Mouse (Mus musculus) ES-Bruce4 (cell line): Measurements from ENCODE around the gene Rps5.

Experiments used
- CTCF ChIP-seq: IDR thresholded peaks from one replicate; pipeline ENCODE4 v1.8.1; 2011; ENCODE audit warnings: low read depth, low read length
- POLR2A ChIP-seq: IDR thresholded peaks from one replicate; pipeline ENCODE4 v1.8.1; 2011; ENCODE audit warnings: low read length; ENCODE audit not compliant: insufficient read depth

DNA sequence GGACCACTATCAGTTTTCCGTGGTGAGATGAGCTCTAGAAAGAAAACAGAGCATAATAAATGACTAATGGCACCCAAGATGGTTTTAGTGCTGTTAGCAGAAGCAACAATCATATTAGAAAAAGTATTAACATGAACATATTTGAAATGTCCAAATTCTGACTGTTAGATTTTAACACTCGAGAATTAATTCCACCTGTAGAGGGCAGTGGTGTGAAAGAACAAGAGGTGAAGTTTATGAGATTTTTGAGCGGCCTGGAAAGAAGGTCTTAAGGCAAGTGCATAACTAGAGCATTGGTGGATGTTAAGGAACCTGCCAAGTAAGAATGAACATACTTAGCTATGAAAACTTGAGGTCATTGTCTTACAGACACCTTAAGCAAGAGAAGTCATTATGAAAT lies 47.8 kb upstream of the Rps5 start:
- TF ChIP-seq POLR2A (no peak), CTCF (no peak)
